Mouse (Mus musculus): ENCODE data around the gene Alpl.
A peak's percentile ranks its signal among the peaks of the same experiment; 100 is the strongest.

The Alpl gene

DNA sequence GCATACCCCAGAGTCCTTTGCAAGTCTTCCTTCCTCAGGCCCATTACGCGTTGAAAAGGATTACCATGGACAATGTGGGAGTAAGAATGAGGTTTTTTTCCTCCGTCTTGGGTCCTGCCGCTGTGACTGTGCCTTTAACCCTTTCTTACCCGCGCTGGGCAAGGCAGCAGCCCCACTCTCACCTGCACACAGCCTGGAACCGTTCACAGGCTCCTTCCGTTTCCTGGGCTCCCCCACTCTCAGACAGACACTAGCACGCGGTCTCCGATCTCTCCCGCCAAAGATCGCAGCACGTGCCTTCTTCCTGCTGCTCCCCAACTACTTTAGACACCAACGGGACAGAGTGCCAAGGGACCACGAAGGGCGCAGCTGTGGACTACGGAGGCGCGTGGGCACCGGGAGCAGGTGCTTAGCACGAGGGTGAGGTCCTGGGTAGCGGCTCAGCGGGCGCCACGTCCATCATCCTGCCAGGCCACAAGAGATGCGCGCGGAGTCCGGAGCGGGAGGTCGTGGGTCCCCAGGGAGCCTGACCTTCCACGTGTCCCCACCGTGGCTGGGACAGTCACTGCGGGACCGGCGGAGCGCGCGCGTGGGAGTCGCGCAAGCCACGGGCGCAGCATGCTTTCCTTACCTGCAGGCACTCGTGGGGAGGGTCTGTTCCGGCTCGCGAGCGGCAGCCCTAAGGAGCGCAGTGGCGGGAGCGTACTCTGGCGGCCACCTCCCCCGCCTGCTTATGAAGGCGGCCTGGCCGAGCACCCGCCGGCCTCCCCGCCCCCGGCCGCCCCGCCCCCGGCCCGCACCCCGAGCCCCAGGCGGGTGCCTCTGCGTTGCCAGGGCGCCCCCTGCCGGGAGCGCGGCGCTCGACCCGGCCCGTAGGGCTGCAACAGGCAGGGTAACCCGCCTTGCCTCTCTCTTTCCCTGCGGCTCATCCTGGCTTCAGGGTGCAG lies at the start of gene Alpl:
Gene Alpl (minus strand): TSS at position 774 of the 947 bp plus-strand sequence.
- no peak for DNase-seq (ENCODE audit: extremely low read depth, low read depth)

DNA sequence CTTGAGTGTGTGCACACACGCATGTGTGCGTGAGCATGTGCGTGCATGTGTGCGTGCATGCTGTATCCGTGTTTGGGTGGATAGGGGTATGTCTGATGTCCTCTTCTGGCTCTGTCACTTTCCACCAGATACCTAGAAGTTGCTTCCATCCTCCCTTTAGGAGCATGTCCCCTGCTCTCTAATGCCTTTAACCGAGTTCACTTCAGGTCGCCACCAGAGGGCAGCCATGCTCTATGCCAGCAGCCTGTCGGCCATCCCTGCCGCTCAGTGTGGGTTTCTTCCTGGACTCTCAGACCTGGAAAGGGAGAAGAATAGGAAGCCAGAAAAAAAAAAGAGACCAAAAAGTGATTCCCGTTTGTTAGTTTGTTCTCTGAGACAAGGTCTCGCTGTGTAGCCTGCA lies 48.5 kb upstream of the Alpl start:
- DNase-seq (ENCODE audit: extremely low read depth, low read depth) = no peak

DNA sequence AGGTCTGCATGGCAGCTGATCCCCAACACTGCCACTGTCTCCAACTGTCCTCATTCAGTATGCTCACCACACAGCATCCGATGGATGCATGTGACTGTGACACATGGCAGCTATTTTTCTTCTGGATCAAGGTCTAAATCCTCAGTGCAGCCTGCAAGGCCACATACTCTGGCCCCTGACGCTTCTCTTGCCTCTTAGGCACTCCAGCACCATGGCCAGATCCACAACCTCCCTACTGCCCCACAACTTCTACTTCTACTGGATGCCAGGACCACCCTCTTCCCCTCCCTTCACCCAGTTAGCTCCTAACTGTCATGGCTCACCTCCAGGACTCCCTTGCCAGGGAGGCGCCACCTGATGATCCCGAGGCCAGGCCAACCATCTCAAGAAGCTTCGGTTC lies 43.3 kb upstream of the Alpl start:
- DNase-seq (ENCODE audit: extremely low read depth, low read depth) = no peak

DNA sequence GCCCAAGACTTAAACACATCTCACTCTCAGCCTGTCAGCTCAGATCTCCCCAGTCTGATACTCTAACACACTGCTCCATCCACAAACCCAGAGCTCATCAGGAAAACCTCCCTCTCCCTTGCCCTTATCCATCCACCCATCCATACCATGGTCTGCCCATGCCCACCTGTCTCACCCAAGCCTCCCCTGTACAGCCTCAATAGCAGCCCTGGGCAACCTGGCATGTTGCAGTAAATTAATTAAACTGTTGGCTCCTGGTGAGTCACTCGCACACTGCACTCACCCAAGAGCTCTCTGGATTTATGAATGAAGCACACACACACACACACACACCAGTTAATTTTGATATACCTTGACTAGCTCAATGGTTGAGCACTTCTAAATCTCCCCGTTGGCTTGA lies 42.6 kb upstream of the Alpl start:
- DNase-seq (ENCODE audit: extremely low read depth, low read depth) = no peak

DNA sequence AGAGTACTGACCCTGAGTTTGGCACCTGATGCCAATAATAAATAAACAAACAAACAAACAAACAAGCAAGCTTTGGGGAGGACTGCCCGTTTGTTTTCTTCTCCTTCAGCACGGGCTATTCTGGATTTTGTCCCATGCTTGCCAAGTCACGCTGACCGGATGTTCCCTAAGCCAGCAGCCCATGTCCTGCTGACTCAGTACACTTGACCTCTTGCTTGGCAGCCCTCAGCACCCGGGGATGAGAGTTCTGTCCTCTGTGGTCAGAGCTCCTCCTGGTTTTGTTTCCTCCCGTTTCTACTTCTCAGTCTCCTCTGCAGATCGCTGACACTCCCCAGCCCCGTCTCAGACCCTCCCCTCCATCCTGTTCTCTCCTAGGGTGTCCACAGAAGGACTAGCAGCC lies 41.6 kb upstream of the Alpl start:
- no peak for DNase-seq (ENCODE audit: extremely low read depth, low read depth)

DNA sequence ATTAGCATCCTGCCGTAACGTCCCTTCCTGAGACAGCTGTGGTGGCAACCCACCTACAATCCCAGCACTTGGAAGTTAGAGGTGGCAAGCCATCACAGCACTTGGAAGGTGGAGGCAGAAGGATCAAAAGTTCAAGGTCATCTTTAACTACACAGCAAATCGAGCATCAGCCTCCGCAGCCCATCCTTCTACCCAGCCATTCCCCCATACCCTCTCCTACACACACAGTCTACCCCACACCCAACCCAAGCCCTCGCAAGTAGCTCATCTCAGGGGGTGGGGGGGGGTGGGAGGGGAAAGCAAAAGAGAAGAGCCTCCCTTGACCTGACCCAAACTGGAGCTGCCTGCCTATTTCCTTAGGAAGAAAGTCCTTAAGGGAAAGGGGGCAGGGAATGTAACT lies 40.6 kb upstream of the Alpl start:
- no peak for DNase-seq (ENCODE audit: extremely low read depth, low read depth)

DNA sequence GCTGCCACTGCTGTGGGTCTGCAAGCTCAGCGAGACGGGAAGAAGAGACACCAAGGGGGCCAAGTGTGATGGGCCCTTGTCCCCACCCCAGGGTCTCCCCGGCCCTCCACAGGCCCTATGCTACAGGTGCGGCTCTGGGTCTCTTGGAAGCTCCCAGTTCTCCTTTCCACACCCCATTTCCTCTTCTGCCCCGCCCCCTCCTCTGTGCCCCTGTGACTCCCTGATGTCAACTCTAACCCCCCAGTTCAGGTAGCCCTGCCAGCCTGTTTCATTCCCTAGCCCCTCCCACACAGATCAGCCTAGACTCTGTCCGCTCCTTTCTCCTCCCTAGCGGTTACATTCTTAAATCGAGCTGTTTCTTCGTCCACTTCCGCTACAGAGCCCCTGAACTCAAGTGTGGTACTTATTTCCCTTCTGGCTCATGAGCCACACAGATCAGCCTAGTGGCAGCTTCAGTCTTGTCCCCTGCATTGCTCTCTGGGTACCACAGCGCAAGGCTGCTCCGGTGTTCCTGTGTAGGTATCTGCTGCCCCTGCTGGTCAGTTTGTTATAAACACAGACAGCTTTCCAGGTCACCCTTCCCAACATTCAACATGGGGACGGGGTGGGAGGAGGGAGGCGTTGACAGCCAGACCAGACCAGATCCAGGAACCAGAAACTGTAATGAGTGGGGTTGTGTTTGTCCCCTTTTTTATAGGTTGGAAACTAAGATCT lies 39.6 kb upstream of the Alpl start:
- DNase-seq (ENCODE audit: extremely low read depth, low read depth) = peak; percentile 41

DNA sequence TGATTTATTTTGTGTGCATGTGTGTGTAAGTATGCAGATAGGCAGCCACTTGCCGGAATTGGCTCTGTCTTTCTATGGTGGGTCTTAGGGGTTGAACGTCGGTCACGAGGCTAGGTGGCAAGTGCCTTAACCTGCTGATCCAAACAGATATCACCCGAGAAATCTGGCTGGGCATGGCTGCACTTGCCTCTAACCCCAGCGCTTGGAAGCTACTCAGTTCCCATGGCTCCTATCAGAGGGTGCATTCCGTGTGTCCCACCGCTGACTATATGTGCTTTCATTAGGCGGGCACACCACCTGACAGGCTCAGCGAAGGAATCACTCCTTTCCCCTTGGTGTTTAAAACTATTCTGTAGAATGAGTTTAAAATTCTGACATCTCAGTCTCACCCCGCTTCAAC lies 35.4 kb upstream of the Alpl start:
- DNase-seq (ENCODE audit: extremely low read depth, low read depth) = no peak

DNA sequence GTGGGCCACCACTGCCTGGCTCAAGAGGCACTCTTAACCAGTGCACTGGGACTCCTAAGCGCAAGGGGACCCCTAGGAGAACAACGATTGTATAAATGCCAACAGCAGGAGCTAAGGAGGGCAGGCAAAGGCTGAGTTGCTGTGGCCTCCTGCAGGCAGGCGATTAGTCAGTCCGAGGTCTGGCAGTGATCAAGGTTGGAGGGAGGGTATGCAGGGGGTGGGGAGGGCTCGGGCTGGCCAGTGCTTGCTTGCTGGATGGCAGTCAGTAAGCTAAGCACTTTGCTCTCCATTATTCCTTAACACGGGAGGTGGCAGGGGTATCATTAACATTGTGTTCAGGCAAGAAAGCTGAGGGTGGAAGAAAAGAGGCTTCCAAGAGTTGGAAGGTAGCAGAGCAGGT lies 34.2 kb upstream of the Alpl start:
- no peak for DNase-seq (ENCODE audit: extremely low read depth, low read depth)

DNA sequence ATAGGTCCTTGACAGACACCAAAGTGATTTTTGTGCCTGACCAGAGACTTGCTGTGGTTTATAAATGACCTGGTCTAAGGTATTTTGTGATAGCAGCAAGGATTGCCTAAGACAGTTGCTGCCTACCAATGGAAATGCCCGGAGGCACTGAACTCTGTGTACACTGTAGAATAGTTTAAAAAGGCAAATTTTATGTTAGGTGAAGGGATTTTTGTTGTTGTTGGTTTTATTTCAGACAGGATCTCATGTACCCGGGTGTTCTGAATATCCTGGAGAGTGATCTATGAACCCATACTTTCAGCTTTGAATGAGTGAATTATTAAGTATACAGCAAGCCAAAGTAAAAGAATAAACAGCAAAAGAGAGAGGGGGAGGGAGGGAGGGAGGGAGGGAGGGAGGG lies 28.7 kb upstream of the Alpl start:
- no peak for DNase-seq (ENCODE audit: extremely low read depth, low read depth)

DNA sequence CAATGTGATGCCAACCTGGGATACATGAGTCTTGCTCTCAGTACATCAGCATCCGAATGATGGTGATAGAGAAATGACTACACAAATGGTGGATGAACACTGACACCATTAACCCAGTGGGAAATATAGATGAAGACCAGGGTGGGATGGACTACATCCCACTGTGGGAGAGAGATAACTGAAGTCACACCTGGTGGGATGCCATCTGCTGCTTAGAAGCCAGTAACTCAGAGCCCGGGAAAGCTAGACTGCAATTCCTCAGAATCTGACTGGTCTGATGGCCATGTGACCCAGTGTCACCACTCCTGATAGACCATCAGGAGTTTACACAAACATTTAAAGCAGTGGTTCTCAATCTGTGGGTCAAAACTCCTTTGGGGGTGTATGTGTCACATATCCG lies 27.4 kb upstream of the Alpl start:
- DNase-seq (ENCODE audit: extremely low read depth, low read depth) = no peak

DNA sequence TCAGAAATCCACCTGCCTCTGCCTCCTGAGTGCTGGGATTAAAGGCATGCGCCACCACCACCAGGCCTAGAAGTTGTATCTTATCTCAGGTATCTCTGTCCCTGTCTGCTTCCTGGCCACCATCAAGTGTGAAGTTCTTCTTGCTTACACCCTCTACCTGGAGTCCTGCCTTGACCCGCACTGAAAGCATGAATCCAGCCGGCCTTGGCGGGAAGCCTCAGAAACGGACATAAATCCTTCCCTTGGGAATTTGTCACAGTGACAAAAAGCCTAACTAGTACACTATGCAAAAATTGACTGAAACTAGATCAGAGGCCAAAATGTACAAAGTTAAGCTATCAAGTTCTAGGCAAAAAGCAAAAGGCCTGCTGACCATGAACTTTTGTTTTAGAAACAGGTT lies 26.4 kb upstream of the Alpl start:
- no peak for DNase-seq (ENCODE audit: extremely low read depth, low read depth)

DNA sequence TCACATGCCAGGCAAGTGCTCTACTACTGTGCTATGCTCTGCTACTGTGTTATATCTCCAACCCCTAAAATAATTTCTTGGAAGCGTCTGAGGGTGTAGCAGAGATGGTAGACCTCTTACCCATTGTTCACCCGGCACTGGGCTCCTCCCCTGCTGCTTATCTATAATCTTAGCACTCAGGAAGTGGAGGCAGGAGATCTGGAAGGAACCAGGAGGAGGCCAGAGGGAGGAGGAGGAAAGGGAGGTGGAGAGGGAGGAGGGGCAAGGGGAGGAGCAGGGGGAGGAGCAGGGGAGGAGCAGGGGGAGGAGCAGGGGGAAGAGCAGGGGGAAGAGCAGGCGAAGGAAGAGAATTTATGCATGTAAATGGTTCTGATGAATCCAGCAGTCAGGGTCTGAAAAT lies 24.5 kb upstream of the Alpl start:
- DNase-seq (ENCODE audit: extremely low read depth, low read depth) = peak; percentile 46

DNA sequence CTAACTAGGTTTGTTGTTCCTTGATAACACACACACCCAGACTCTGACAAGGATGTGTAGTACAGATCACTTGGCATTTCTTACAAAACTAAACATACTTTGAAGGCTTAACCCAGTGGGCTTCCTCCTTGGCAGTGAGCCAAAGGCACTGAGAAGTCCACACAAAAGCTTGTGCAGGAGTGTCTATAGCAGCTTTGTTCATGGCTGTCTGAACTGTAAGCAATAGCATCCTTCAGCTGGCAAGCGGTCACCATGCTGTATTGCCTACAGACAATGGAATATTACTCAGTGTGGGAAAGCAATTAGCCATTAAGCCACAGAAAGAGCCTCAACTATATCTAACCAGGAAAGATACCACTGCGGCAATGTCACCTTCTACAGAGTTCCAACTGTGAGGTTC lies 23.3 kb upstream of the Alpl start:
- no peak for DNase-seq (ENCODE audit: extremely low read depth, low read depth)

DNA sequence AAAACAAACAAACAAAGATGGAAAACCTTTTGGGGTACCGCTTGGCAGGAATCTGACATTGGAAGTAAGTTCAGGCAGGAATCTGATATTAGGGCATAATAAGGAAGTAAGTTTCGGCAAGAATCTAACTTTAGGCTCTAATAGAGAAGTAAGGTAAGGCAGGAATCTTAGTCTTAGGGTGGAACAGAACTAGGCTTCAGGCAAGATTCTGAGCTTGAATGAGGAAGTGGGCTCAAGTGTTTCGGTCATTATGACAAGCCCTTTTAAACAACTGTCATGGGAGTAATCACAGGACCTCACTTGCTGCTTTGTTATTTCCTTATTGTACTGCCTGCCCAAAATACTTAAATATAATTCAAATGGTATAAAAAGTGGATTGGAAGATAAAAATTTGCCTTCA lies 22.2 kb upstream of the Alpl start:
- peak; percentile 86 for DNase-seq (ENCODE audit: extremely low read depth, low read depth)

DNA sequence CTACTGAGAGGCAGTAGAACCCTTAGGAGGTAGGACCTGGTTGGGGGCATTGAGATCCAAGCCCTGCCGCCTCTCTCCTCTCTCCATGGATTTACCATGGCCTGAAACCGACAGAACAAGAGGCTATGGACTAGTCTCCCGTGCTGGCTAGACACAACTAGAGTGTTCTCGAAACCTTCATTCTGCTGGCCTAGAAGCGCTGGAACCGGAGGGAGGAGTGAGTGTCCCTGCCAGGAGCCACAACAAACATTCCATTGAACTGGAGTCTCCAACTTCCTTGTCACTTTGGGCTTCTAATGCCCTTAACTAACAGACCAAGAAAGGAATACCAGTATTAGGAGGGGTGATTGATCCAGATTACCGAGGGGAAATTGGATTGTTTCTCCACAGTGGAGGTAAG lies 20.0 kb upstream of the Alpl start:
- no peak for DNase-seq (ENCODE audit: extremely low read depth, low read depth)

DNA sequence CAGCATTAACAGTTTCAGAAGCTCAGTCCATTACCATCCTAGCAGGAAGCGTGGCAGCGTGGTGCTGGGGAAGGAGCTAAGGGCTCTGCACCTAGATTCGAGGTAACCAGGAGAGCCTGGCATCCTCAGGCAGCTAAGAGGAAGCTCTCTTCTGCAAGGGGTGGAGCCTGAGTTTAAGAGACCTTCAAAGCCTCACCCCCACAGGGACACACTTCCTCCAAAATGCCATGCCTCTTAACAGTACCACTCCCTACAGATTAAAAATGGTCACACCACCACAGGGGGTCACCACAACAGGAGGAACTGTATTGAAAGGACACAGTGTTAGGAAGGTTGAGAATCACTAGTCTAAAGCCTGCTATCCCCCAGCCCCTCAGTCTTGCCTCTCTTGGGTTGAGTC lies 19.3 kb upstream of the Alpl start:
- peak; percentile 58 for DNase-seq (ENCODE audit: extremely low read depth, low read depth)

DNA sequence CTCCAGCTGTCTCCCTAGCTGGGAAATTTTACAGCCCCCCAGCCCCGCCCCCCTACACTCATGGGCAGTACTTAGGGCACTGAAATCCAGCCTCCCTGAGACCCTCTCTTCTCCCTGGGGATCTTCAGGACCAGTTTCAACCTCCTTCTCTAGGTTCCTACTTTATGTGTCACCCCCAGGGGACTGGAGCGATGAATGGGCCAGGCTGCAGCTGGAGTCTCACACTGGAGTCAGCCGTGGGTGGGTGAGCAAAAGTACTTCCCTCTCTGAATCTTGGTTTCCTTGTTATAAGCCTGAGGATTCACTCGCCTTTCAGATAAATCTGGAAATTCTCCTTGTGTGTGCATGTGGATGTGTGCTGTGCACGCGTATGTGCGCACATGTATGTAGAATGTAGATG lies 18.0 kb upstream of the Alpl start:
- DNase-seq (ENCODE audit: extremely low read depth, low read depth) = no peak

DNA sequence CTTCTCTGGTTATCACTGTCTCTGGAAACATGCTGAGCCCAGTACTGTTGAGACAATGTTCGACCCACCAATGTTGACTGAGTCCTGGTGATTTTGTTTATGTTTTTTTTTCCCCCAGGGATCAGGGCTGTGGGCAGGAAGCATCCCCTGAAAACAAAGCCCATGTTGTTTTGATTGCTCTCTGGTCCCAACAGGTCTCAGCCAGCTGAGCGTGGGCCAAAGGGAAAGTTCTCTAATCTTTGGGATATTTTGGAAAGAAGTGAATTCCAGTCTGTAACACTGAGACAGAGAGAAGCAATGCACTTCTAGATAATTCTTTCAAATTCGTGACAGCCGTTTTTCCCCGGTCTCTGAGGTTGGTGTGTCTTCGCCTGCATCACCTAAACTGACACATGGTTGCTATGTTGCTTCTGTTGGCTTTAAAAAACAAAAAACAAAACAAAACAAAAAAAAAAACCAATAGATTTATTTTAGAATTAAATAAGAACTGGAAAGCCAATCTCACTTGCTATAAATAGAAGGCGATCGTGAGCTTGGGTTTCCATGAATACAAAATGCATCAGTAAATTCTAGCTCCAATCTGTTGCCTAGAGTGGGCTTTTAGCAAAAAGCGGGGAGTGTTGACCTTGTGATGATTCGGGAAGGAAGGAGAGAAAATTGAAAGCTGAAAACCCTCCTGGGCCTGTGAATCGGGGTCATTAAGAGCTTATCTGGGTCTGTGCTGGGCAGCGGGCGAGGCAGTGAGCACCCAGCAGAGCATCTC lies 16.9 kb upstream of the Alpl start:
- DNase-seq (ENCODE audit: extremely low read depth, low read depth) = no peak

DNA sequence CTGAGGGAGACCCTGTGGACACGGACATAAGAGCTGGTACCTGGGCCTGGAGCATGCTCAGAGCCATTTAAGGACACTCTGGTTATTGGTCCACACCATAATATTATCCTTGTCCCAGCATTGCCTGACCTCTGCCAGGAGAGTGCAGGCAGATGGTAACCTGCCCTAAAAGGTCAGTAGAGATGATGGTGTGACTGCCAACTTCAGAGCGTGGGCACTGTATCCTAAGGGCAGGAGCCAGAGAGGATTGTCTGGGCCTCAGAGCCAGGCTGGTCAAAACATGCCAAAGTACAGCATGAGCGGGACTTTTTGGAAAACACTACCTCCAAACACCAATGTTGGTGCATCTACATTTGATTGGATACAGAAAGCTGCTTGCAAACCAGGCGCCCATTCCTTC lies 13.8 kb upstream of the Alpl start:
- DNase-seq (ENCODE audit: extremely low read depth, low read depth) = no peak

DNA sequence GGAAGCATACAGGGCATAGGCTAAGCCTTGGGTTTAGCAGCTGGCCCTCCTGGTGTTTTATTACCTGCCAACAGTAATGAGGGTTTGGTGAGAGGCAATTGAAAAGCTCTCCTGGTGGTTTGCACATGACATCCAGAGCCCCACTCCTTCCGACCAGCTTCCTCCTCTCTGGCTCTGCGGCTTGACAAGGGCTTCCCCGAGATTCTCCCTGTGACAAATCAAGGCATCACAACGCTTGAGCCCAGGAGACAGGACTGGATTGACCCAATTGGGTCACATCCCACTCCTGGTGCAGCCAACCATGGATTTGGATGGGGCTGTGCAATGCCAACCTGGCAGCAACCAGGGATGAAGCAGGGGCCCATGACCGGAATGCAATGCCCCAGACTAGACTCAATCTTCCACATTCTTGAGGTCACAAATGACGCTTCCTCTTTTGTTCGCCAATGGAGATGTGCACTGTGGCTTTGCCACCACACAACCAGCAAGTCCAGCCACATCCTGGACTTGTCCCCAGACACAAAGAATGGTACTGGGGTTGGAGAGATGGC lies 11.2 kb upstream of the Alpl start:
- no peak for DNase-seq (ENCODE audit: extremely low read depth, low read depth)

DNA sequence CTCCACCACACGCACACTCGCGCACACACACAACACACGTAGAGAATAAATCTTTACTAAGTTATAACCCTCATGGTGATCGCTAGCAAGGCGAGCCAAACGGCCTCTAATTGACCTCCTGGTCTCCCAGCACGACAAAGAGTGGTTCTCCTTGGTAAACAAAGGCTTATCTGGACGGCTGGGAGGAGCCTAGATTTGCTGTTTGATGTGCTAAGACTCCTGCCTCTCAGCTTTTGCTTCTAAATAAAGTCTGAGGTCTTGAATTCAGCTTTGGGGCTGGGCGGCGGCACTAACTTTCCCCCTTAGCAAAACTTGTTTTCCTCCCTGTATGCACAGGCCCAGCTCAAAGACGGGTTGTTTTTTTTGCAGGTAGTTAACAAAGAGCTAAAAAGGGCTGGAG lies 5.0 kb upstream of the Alpl start:
- no peak for DNase-seq (ENCODE audit: extremely low read depth, low read depth)
